Mouse (Mus musculus): ENCODE results near the gene Gm20812.
"Not testable (repeated sequence)": the region's sequence is repeated elsewhere in the genome, so short reads cannot be mapped to it uniquely, and the experiment has no call there.

Gm20812 gene

DNA sequence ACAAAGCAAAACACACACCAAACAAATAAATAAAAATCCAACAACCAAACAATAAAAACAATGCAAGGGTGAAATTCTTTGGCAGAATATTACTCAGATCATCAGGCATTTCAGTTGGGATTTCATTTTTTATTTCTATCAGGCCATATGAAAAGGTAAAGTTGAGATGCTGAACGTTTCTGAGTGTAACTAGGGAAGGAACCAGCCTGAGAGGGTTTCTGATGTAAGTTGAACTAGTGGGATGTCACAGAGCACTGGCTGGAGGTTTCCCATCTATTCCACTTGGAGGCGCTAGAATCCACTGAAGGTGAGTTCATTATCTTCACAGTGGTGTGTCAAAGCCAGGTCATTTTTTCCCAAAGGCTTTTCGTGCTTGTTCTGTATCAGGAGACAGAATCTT, at the start of gene Gm20812:
Gm20812 (plus strand) TSS at position 301 of the 400 bp plus-strand sequence.
- DNase-seq (ENCODE audit: extremely low read depth, low read depth) = not testable (repeated sequence)

Measured in MEL-GATA-1-ER (cell line).